Comparison of ENCODE assay signal across 8 mouse cellular contexts in genomic region chr17:34850517-34851125, GRCm38 (mm10). TPM values are rescaled to one million over a fixed set of nuclear protein-coding genes. Genes with fewer than 3 reads are reported as not detected.
A peak's percentile ranks its signal among the peaks of the same experiment; 100 is the strongest.
DNase-seq lines count a peak whose midpoint lies in the region; ATAC-seq and TF ChIP-seq lines count a peak whose summit lies in the region.

No protein-coding gene starts in this region.

- no peak for TF ChIP-seq POLR2A in CH12.LX (IDR thresholded peaks at IDR 0.05; ENCODE audit: low read depth, low read length)

- H3K36me3 ChIP-seq in heart, embryonic 11.5 days (ENCODE audit: control insufficient read depth, insufficient read depth, low read length) = peaks cover 36% of the 10 kb centered on the region
- peaks cover 55 to 68% of the 10 kb centered on the region in 2 experiments for H3K36me3 ChIP-seq in CH12.LX (replicated peaks in 1 of 2; ENCODE audit: control insufficient read depth in 1 of 2, insufficient read depth in 1 of 2, low read length in 1 of 2)
- H3K36me3 ChIP-seq in forebrain, embryonic 15.5 days = peaks cover 53% of the 10 kb centered on the region
- H3K36me3 ChIP-seq in megakaryocyte, embryonic 14.5 days (replicated peaks; ENCODE audit: low read length) = peaks cover 68% of the 10 kb centered on the region

- dilution Hi-C loops in CH12.LX (cut with MboI; ENCODE audit: extremely low pct_ligation_motif_present, extremely low pct_unique_long_range_greater_than_20kb, low sequenced_read_pairs) = no loop called here

- TF ChIP-seq EP300 in CH12.LX (IDR thresholded peaks at IDR 0.05; ENCODE audit: low read length) = no peak

- 1% methylated on average over 25 of the region's 25 CpGs for WGBS in heart, embryonic 11.5 days (ENCODE audit: insufficient replicate concordance)
- 1% methylated on average over 25 of the region's 25 CpGs for WGBS in forebrain, embryonic 15.5 days

- H3K4me3 ChIP-seq in heart, embryonic 11.5 days (ENCODE audit: low read depth, low read length) = peak overlapping the region; percentile 96
- H3K4me3 ChIP-seq in CH12.LX (replicated peaks in 1 of 3; ENCODE audit: low read depth in 2 of 3, low read length in 2 of 3, poor library complexity in 1 of 3) = peak overlapping the region; percentile 75 to 92 (median 86)
- peak overlapping the region; percentile 88 for H3K4me3 ChIP-seq in forebrain, embryonic 15.5 days
- H3K4me3 ChIP-seq in megakaryocyte, embryonic 14.5 days (replicated peaks) = peak overlapping the region; percentile 94

- TF ChIP-seq CTCF in CH12.LX (conservative IDR thresholded peaks at IDR 0.05 in 1 of 2, IDR thresholded peaks at IDR 0.05 in 1 of 2; ENCODE audit: low read depth in 2 of 2, low read length in 2 of 2) = no peak

- peaks cover 20% of the 10 kb centered on the region for H3K79me2 ChIP-seq in CH12.LX (replicated peaks; ENCODE audit: control insufficient read depth, extremely low read depth, insufficient read depth, poor library complexity, severe bottlenecking)

- peak overlapping the region; percentile 92 for H3K4me2 ChIP-seq in heart, embryonic 11.5 days
- H3K4me2 ChIP-seq in CH12.LX (ENCODE audit: insufficient read depth, low read depth, poor library complexity, severe bottlenecking) = peak overlapping the region; percentile 57
- H3K4me2 ChIP-seq in forebrain, embryonic 15.5 days (replicated peaks) = peak overlapping the region; percentile 97

- TF ChIP-seq RAD21 in CH12.LX (IDR thresholded peaks at IDR 0.05; ENCODE audit: low read depth, low read length) = no peak

- peak overlapping the region; percentile 90 for H3K9ac ChIP-seq in heart, embryonic 11.5 days (ENCODE audit: low read depth, low read length)
- peak overlapping the region; percentile 81 for H3K9ac ChIP-seq in CH12.LX (ENCODE audit: insufficient read depth, low read depth)
- peak overlapping the region; percentile 87 for H3K9ac ChIP-seq in forebrain, embryonic 15.5 days (replicated peaks)

- intact Hi-C loops in heart, postnatal 36 days (cut with DNase I) = loop anchor here (1.0 to 5.0 kb wide), 3 partner anchors 13 to 134 kb away; partner anchors contain the start of genes Dxo and Neu1

- no peaks in the 10 kb centered on the region for H3K27me3 ChIP-seq in heart, embryonic 11.5 days (ENCODE audit: control insufficient read depth, insufficient read depth, low read length)
- no peaks in the 10 kb centered on the region for H3K27me3 ChIP-seq in CH12.LX (replicated peaks)
- H3K27me3 ChIP-seq in forebrain, embryonic 15.5 days = no peaks in the 10 kb centered on the region
- H3K27me3 ChIP-seq in megakaryocyte, embryonic 14.5 days (replicated peaks) = no peaks in the 10 kb centered on the region

- in situ Hi-C loops in CH12.LX (cut with MboI; ENCODE audit: low pct_ligation_motif_present, low pct_unique_long_range_greater_than_20kb, low sequenced_read_pairs) = no loop called here

- no peaks in the 10 kb centered on the region for H3K9me3 ChIP-seq in heart, embryonic 11.5 days (replicated peaks; ENCODE audit: control insufficient read depth, low read length)
- H3K9me3 ChIP-seq in CH12.LX (replicated peaks; ENCODE audit: low read length) = no peaks in the 10 kb centered on the region
- no peaks in the 10 kb centered on the region for H3K9me3 ChIP-seq in forebrain, embryonic 15.5 days
- no peaks in the 10 kb centered on the region for H3K9me3 ChIP-seq in megakaryocyte, embryonic 14.5 days

- H3K27ac ChIP-seq in heart, embryonic 11.5 days (ENCODE audit: low read depth, low read length) = peak overlapping the region; percentile 43; the same call in 1 of the 2 replicates
- H3K27ac ChIP-seq in CH12.LX (ENCODE audit: insufficient read depth, low read depth) = peak overlapping the region; percentile 12; the same call in 1 of the 2 replicates
- H3K27ac ChIP-seq in forebrain, embryonic 15.5 days (replicated peaks) = peak overlapping the region; percentile 55; the same call in 1 of the 2 replicates

- ATAC-seq in heart, embryonic 11.5 days (replicated peaks; ENCODE audit: insufficient number of reproducible peaks, low FRiP score, low TSS enrichment) = 0 out of 2 replicates have a peak, but pooled peaks have one; percentile 5
- peak; percentile 51; the same call in 1 of the 2 replicates for ATAC-seq in forebrain, embryonic 15.5 days (replicated peaks)

- peaks cover 12% of the 10 kb centered on the region for H3K4me1 ChIP-seq in heart, embryonic 11.5 days (ENCODE audit: control insufficient read depth, insufficient read depth, low read length)
- H3K4me1 ChIP-seq in CH12.LX (ENCODE audit: control insufficient read depth in 1 of 2, insufficient read depth in 2 of 2) = peaks cover 2 to 27% of the 10 kb centered on the region in 2 experiments
- peaks cover 29% of the 10 kb centered on the region for H3K4me1 ChIP-seq in forebrain, embryonic 15.5 days
- peaks cover 33% of the 10 kb centered on the region for H3K4me1 ChIP-seq in megakaryocyte, embryonic 14.5 days

- no peak for DNase-seq in heart, postnatal 36 days
- DNase-seq in CH12.LX (ENCODE audit: extremely low read depth) = peak; percentile 18
- no peak for DNase-seq in layer of hippocampus, postnatal 25 days (ENCODE audit: extremely low spot score in 1 of 2, low spot score in 1 of 2)
- DNase-seq in right cerebral cortex, adult 2 months (ENCODE audit: low spot score in 2 of 2) = no peak
- DNase-seq in gastrocnemius, adult 8-10 months (ENCODE audit: low spot score in 2 of 2) = no peak

TF ChIP-seq in CH12.LX, 34 proteins besides CTCF, POLR2A, EP300 and RAD21 (continues in another document):
- TF ChIP-seq ELF1 (IDR thresholded peaks at IDR 0.05; ENCODE audit: low read depth, low read length) (no peak), ZC3H11A (IDR thresholded peaks at IDR 0.05; ENCODE audit: low read depth, low read length) (no peak), JUND (conservative IDR thresholded peaks at IDR 0.05; ENCODE audit: low read depth, low read length) (no peak), HCFC1 (IDR thresholded peaks at IDR 0.05; ENCODE audit: low read depth, low read length) (no peak), TBP (conservative IDR thresholded peaks at IDR 0.05; ENCODE audit: low read depth, low read length) (no peak)

RNA-seq across cellular contexts. Expression of gene Nelfe, which starts 0.4 kb away (rescaled TPM):
- 89.9 and 96.8 TPM in 2 replicates for polyA plus RNA-seq in heart, embryonic 11.5 days (2014; fragmentation: Nextera tagmentation; extraction: Ambion mirVana)
- 10 to 100 TPM; 13.7 to 15.3 TPM for total RNA-seq in heart, postnatal 36 days (2021)
- total RNA-seq in CH12.LX (2012; rRNA removed) (55.6 and 60.0 TPM in 2 replicates), CH12.LX (2014; rRNA removed) (38.7 and 39.6 TPM in 2 replicates)
- polyA plus RNA-seq in CH12.LX (2012; ENCODE audit: insufficient read length, low read depth) = 159 and 177 TPM in 2 replicates
- polyA plus RNA-seq in forebrain, embryonic 15.5 days (2015; fragmentation: Nextera tagmentation; extraction: Ambion mirVana) = 94.9 and 97.1 TPM in 2 replicates
- polyA plus RNA-seq in megakaryocyte, embryonic 14.5 days (2012; ENCODE audit: insufficient read depth, low replicate concordance) = 67.5 and 220 TPM in 2 replicates
- 10 to 100 TPM; 32.1 to 39.1 TPM for total RNA-seq in layer of hippocampus, postnatal 25 days (2021)
- 10 to 100 TPM in 1 of 4 experiments, 1 to 10 TPM in 3; 7.6 to 10.4 (median 8.9) TPM for total RNA-seq in gastrocnemius, adult 8-10 months (2022)

RNA-seq across cellular contexts. Expression of gene Skiv2l, which starts 0.6 kb away (rescaled TPM):
- 24.3 and 30.3 TPM in 2 replicates for polyA plus RNA-seq in heart, embryonic 11.5 days (2014; fragmentation: Nextera tagmentation; extraction: Ambion mirVana)
- total RNA-seq in heart, postnatal 36 days (2021) = 10 to 100 TPM; 22.6 to 24.5 TPM
- total RNA-seq in CH12.LX (2012; rRNA removed) (50.5 and 52.9 TPM in 2 replicates), CH12.LX (2014; rRNA removed) (22.0 and 26.1 TPM in 2 replicates)
- 35.2 and 44.1 TPM in 2 replicates for polyA plus RNA-seq in CH12.LX (2012; ENCODE audit: insufficient read length, low read depth)
- 59.6 and 59.7 TPM in 2 replicates for polyA plus RNA-seq in forebrain, embryonic 15.5 days (2015; fragmentation: Nextera tagmentation; extraction: Ambion mirVana)
- polyA plus RNA-seq in megakaryocyte, embryonic 14.5 days (2012; ENCODE audit: insufficient read depth, low replicate concordance) = 25.1 and 27.6 TPM in 2 replicates
- 10 to 100 TPM; 64.7 to 72.4 TPM for total RNA-seq in layer of hippocampus, postnatal 25 days (2021)
- total RNA-seq in gastrocnemius, adult 8-10 months (2022) = 10 to 100 TPM; 21.3 to 23.4 (median 21.9) TPM

RNA-seq across cellular contexts. Expression of gene Cfb, which starts 11.7 kb away (rescaled TPM):
- 0.65 and 2.5 TPM in 2 replicates for polyA plus RNA-seq in heart, embryonic 11.5 days (2014; fragmentation: Nextera tagmentation; extraction: Ambion mirVana)
- 1 to 10 TPM; 4.4 to 7.5 TPM for total RNA-seq in heart, postnatal 36 days (2021)
- total RNA-seq in CH12.LX (2012; rRNA removed) = 0.25 and 0.34 TPM in 2 replicates
- total RNA-seq in CH12.LX (2014; rRNA removed) = not detected in 2 replicates
- 3.4 and 5.9 TPM in 2 replicates for polyA plus RNA-seq in CH12.LX (2012; ENCODE audit: insufficient read length, low read depth)
- polyA plus RNA-seq in forebrain, embryonic 15.5 days (2015; fragmentation: Nextera tagmentation; extraction: Ambion mirVana) = 1.8 and 2.1 TPM in 2 replicates
- polyA plus RNA-seq in megakaryocyte, embryonic 14.5 days (2012; ENCODE audit: insufficient read depth, low replicate concordance) = 0.54 TPM in 1 of 2 replicates, not detected in the other
- total RNA-seq in layer of hippocampus, postnatal 25 days (2021) = under 1 TPM in 1 of 2 experiments, not detected in 1; 0.17 TPM
- total RNA-seq in gastrocnemius, adult 8-10 months (2022) = 1 to 10 TPM in 3 of 4 experiments, under 1 TPM in 1; 0.56 to 6.3 (median 2.8) TPM

RNA-seq across cellular contexts. Expression of gene Dxo, which starts 13.8 kb away (rescaled TPM):
- 37.3 and 38.7 TPM in 2 replicates for polyA plus RNA-seq in heart, embryonic 11.5 days (2014; fragmentation: Nextera tagmentation; extraction: Ambion mirVana)
- 10 to 100 TPM; 12.4 to 17.3 TPM for total RNA-seq in heart, postnatal 36 days (2021)
- total RNA-seq in CH12.LX (2012; rRNA removed) (16.3 and 17.2 TPM in 2 replicates), CH12.LX (2014; rRNA removed) (6.3 and 10.0 TPM in 2 replicates)
- 26.9 and 31.6 TPM in 2 replicates for polyA plus RNA-seq in CH12.LX (2012; ENCODE audit: insufficient read length, low read depth)
- polyA plus RNA-seq in forebrain, embryonic 15.5 days (2015; fragmentation: Nextera tagmentation; extraction: Ambion mirVana) = 75.2 and 77.8 TPM in 2 replicates
- polyA plus RNA-seq in megakaryocyte, embryonic 14.5 days (2012; ENCODE audit: insufficient read depth, low replicate concordance) = 61.9 and 137 TPM in 2 replicates
- 10 to 100 TPM; 36.7 to 37.7 TPM for total RNA-seq in layer of hippocampus, postnatal 25 days (2021)
- 1 to 10 TPM; 7.3 to 9.9 (median 8.6) TPM for total RNA-seq in gastrocnemius, adult 8-10 months (2022)

RNA-seq across cellular contexts. Expression of gene Stk19, which starts 13.9 kb away (rescaled TPM):
- 15.7 and 17.8 TPM in 2 replicates for polyA plus RNA-seq in heart, embryonic 11.5 days (2014; fragmentation: Nextera tagmentation; extraction: Ambion mirVana)
- total RNA-seq in heart, postnatal 36 days (2021) = 10 to 100 TPM in 1 of 2 experiments, 1 to 10 TPM in 1; 10.0 to 11.1 TPM
- total RNA-seq in CH12.LX (2012; rRNA removed) (27.7 and 32.9 TPM in 2 replicates), CH12.LX (2014; rRNA removed) (21.2 and 22.6 TPM in 2 replicates)
- polyA plus RNA-seq in CH12.LX (2012; ENCODE audit: insufficient read length, low read depth) = 37.1 and 41.3 TPM in 2 replicates
- 39.8 and 43.0 TPM in 2 replicates for polyA plus RNA-seq in forebrain, embryonic 15.5 days (2015; fragmentation: Nextera tagmentation; extraction: Ambion mirVana)
- 44.3 and 85.0 TPM in 2 replicates for polyA plus RNA-seq in megakaryocyte, embryonic 14.5 days (2012; ENCODE audit: insufficient read depth, low replicate concordance)
- 10 to 100 TPM; 57.3 to 59.8 TPM for total RNA-seq in layer of hippocampus, postnatal 25 days (2021)
- total RNA-seq in gastrocnemius, adult 8-10 months (2022) = 1 to 10 TPM; 5.6 to 8.0 (median 6.9) TPM
